Mouse (Mus musculus): ENCODE data around the gene Madcam1. TPM values are rescaled to one million over a fixed set of nuclear protein-coding genes. Genes with fewer than 3 reads are reported as not detected.

The Madcam1 gene
- total and polyA plus RNA-seq, 2 experiments from 2014 or later, result 1.4 to 2.1 TPM

DNA sequence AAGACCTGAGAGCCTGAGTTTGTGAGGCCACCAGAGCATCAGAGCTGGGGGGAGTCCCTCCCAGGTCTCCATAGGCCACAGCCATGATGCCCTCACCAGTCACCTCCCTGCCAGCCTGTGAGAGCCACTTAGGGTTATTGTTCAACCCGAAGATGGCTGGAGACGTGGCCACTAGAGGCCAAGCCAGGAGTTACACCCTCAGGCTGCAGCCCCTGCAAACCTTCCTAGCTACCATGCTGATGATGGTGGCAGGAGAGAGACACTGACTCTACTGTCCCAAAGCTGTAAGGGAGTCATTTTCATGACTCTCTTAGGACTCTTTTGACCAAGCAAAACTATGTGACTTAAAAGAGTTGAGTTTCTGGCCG, 7.7 kb downstream of the Madcam1 start:
- H3K4me2 ChIP-seq (ENCODE audit: low read depth, low read length), result no peak overlapping the region
- no peak overlapping the region for H3K4me3 ChIP-seq (ENCODE audit: low read length)
- DNase-seq (ENCODE audit: low spot score) (no peak), ATAC-seq (no peak)
- H3K27me3 ChIP-seq (ENCODE audit: insufficient read depth, low read length), result no peaks in the 10 kb centered on the region
- H3K27ac ChIP-seq, result no peak overlapping the region
- H3K4me1 ChIP-seq (ENCODE audit: insufficient read depth, low read length), result peaks cover 15% of the 10 kb centered on the region; the same call in 1 of the 2 replicates
- H3K9ac ChIP-seq (replicated peaks; ENCODE audit: low read length), result no peak overlapping the region
- 53% methylated on average over 3 of the region's 3 CpGs for WGBS
- peak; percentile 50 for TF ChIP-seq CTCF (IDR thresholded peaks at IDR 0.05; ENCODE audit: low read depth)
- no peaks in the 10 kb centered on the region for H3K9me3 ChIP-seq (ENCODE audit: low read length)
- peaks cover 8% of the 10 kb centered on the region; the same call in 1 of the 2 replicates for H3K36me3 ChIP-seq (ENCODE audit: insufficient read depth, low read length)

DNA sequence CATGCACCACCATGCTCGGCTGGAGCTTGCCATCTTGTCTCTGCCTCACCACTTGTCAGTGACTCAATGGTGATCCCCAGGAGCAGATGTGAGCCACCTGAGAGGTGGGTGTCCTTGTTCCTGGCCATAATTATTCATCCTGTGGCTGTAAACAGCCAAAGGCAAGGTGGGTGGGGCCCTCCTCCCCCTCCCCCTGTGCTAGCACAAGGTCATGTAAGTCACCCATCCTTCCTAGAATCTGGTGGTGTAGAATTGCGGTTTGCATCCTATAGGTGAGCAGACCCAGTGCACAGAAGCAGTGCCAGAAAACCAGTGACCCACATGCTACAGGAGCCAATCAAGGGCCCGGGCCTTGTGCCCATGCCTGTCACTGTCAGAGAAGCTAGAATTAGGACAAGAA, 8.7 kb downstream of the Madcam1 start:
- ATAC-seq (no peak), DNase-seq (ENCODE audit: low spot score) (no peak)
- TF ChIP-seq CTCF (IDR thresholded peaks at IDR 0.05; ENCODE audit: low read depth), result no peak
- peaks cover 14% of the 10 kb centered on the region; the same call in 1 of the 2 replicates for H3K4me1 ChIP-seq (ENCODE audit: insufficient read depth, low read length)
- no peak overlapping the region for H3K9ac ChIP-seq (replicated peaks; ENCODE audit: low read length)
- H3K27ac ChIP-seq, result no peak overlapping the region
- no peak overlapping the region for H3K4me3 ChIP-seq (ENCODE audit: low read length)
- no peaks in the 10 kb centered on the region for H3K27me3 ChIP-seq (ENCODE audit: insufficient read depth, low read length)
- 90% methylated on average over 3 of the region's 3 CpGs for WGBS
- H3K9me3 ChIP-seq (ENCODE audit: low read length), result no peaks in the 10 kb centered on the region
- no peak overlapping the region for H3K4me2 ChIP-seq (ENCODE audit: low read depth, low read length)
- H3K36me3 ChIP-seq (ENCODE audit: insufficient read depth, low read length), result peaks cover 8% of the 10 kb centered on the region; the same call in 1 of the 2 replicates

DNA sequence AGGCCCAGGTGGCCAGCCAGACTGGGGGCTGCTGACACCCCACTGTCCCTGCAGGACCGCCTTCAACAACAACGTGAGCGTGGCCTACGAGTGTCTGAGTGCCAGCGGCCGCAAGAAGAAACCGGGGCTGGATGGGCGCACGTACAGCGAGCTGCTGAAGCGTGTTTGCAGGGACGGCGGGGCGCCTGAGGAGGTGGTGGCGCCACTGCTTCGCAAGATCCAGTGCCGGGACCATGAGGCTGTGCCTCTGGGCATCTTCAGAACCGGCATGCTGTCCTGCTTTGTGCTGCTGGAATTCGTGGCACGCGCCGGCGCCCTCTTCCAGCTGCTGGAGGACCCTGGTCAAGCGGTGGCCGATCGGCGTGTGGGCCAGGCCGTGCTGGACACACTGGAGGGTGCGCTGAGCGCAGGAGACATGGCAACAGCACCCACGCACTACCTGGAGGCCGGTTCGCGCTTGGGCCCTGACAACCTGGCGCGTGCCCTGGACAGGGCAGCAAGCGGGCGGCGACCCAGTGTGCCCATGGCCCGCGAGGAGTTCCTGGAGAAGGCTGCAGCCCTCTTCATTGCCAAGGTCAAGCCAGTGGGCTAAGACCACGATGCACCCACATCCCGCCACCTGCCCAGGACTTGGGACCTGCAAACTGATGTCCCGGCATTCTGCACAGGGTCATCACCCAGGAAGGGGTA, 11.1 kb downstream of the Madcam1 start:
- H3K4me3 ChIP-seq (ENCODE audit: low read length), result no peak overlapping the region
- H3K4me1 ChIP-seq (ENCODE audit: insufficient read depth, low read length), result 0 out of 2 replicates have a peak, but pooled peaks cover 7% of the 10 kb centered on the region
- no peak overlapping the region for H3K4me2 ChIP-seq (ENCODE audit: low read depth, low read length)
- no peak overlapping the region for H3K27ac ChIP-seq
- no peaks in the 10 kb centered on the region for H3K27me3 ChIP-seq (ENCODE audit: insufficient read depth, low read length)
- no peak for DNase-seq (ENCODE audit: low spot score)
- peaks cover 8% of the 10 kb centered on the region; the same call in 1 of the 2 replicates for H3K36me3 ChIP-seq (ENCODE audit: insufficient read depth, low read length)
- 56% methylated on average over 43 of the region's 44 CpGs for WGBS
- TF ChIP-seq CTCF (IDR thresholded peaks at IDR 0.05; ENCODE audit: low read depth), result no peak
- no peak overlapping the region for H3K9ac ChIP-seq (replicated peaks; ENCODE audit: low read length)
- ATAC-seq, result no peak
- H3K9me3 ChIP-seq (ENCODE audit: low read length), result no peaks in the 10 kb centered on the region

GRCm38 (mm10) chr10:79680606-79681495, 16.5 kb downstream of the Madcam1 start:
- WGBS, result 39% methylated on average over 11 of the region's 11 CpGs
- Histone ChIP-seq H3K27ac (peak overlapping the region; percentile 85), H3K27me3 (ENCODE audit: insufficient read depth, low read length) (no peaks in the 10 kb centered on the region), H3K4me2 (ENCODE audit: low read depth, low read length) (peak overlapping the region; percentile 61), H3K4me1 (ENCODE audit: insufficient read depth, low read length) (peaks cover 17% of the 10 kb centered on the region), H3K36me3 (ENCODE audit: insufficient read depth, low read length) (peaks cover 20% of the 10 kb centered on the region), H3K9me3 (ENCODE audit: low read length) (no peaks in the 10 kb centered on the region), H3K4me3 (ENCODE audit: low read length) (peak overlapping the region; percentile 73), H3K9ac (replicated peaks; ENCODE audit: low read length) (peak overlapping the region; percentile 84)
- TF ChIP-seq CTCF (IDR thresholded peaks at IDR 0.05; ENCODE audit: low read depth), result no peak
- ATAC-seq (peak; percentile 14), DNase-seq (ENCODE audit: low spot score) (no peak)

DNA sequence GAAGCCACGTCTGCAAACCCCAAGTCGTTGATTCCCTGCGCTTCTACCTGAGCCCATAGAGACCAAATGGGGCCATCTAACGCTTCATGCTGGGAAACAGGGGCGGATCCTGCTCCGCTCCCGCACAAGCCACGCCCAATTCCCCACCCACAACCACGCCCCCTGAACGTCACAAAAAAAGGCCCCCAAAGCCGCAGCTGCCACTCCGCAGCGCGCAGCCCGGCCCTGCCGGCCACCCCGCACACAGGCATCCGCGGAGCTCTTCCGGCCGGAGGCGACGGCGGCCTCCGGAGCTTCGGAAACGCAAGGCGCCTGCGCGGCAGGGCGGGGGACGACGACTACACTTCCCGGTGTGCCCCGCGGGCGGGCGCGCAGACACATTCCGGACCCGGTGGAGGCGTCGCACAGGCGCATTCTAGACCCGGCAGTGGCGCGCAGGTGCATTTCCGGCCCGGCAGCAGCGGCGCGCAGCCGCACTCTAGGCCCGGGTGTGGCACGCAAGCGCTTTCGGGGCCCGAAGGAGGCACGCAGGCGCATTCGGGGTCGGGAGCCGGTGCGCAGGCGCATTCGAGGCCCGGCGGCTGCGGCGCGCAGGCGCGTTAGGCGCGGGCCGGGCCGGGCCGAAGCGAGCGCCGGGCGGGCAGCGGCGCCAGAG, 17.4 kb downstream of the Madcam1 start, which contains the start of gene Cdc34:
TSS of gene Cdc34 (plus strand) at position 605 of the 655 bp plus-strand sequence.
- DNase-seq (ENCODE audit: low spot score) (peak; percentile 100), ATAC-seq (peak; percentile 95)
- Histone ChIP-seq H3K36me3 (ENCODE audit: insufficient read depth, low read length) (peaks cover 26% of the 10 kb centered on the region), H3K9me3 (ENCODE audit: low read length) (no peaks in the 10 kb centered on the region), H3K27ac (peak within 1 kb of the TSS; percentile 85), H3K9ac (replicated peaks; ENCODE audit: low read length) (peak within 1 kb of the TSS; percentile 84), H3K27me3 (ENCODE audit: insufficient read depth, low read length) (no peaks in the 10 kb centered on the region), H3K4me3 (ENCODE audit: low read length) (peak within 1 kb of the TSS; percentile 73), H3K4me2 (ENCODE audit: low read depth, low read length) (peak within 1 kb of the TSS; percentile 96), H3K4me1 (ENCODE audit: insufficient read depth, low read length) (peaks cover 17% of the 10 kb centered on the region)
- peak; percentile 39 for TF ChIP-seq CTCF (IDR thresholded peaks at IDR 0.05; ENCODE audit: low read depth)
- WGBS, result under 1% methylated on average over 84 of the region's 84 CpGs

- WGBS, result 0% methylated on average over 9 of the region's 10 CpGs
- ATAC-seq, result no peak
These were observed 18.2 kb downstream of the Madcam1 start for GRCm38 (mm10) chr10:79682551-79682915.

More at GRCm38 (mm10) chr10:79682551-79682915, 18.2 kb downstream of the Madcam1 start:
- Histone ChIP-seq H3K27me3 (ENCODE audit: insufficient read depth, low read length) (no peaks in the 10 kb centered on the region), H3K4me2 (ENCODE audit: low read depth, low read length) (peak overlapping the region; percentile 96), H3K36me3 (ENCODE audit: insufficient read depth, low read length) (peaks cover 34% of the 10 kb centered on the region), H3K9me3 (ENCODE audit: low read length) (no peaks in the 10 kb centered on the region), H3K4me3 (ENCODE audit: low read length) (peak overlapping the region; percentile 73), H3K4me1 (ENCODE audit: insufficient read depth, low read length) (peaks cover 17% of the 10 kb centered on the region), H3K27ac (peak overlapping the region; percentile 85), H3K9ac (replicated peaks; ENCODE audit: low read length) (peak overlapping the region; percentile 84)
- TF ChIP-seq CTCF (IDR thresholded peaks at IDR 0.05; ENCODE audit: low read depth), result no peak
- no peak for DNase-seq (ENCODE audit: low spot score)

Measured in hindbrain, postnatal 0 days (tissue).